Mouse (Mus musculus) heart, embryonic 13.5 days (tissue): ENCODE results near the gene Sbk1. TPM values are rescaled to one million over a fixed set of nuclear protein-coding genes. Genes with fewer than 3 reads are reported as not detected.
"Not testable (repeated sequence)": the region's sequence is repeated elsewhere in the genome, so short reads cannot be mapped to it uniquely, and the experiment has no call there.

ENCODE experiments used
- ATAC-seq: fragments of 200-750 bp; cut with Nextera tagmentation; 2 replicates; pipeline ENCODE4 v1.8.0; 2017; ENCODE audit warnings: moderate TSS enrichment; ENCODE audit not compliant: insufficient number of reproducible peaks, low FRiP score, low TSS enrichment; ENCODE audit errors: extremely low read depth
- H3K27ac ChIP-seq: fragments of 300-500 bp; sonication (generic); replicated peaks from 2 replicates; pipeline ENCODE4 v1.5.1; 2015; ENCODE audit warnings: moderate library complexity, mild to moderate bottlenecking, inconsistent platforms
- H3K27me3 ChIP-seq: fragments of 300-500 bp; sonication (generic); replicated peaks from 2 replicates; pipeline ENCODE4 v1.6.1; 2015; ENCODE audit warnings: mild to moderate bottlenecking, inconsistent platforms
- H3K36me3 ChIP-seq: fragments of 300-500 bp; sonication (generic); 2 replicates; pipeline ENCODE4 v1.6.1; 2015; ENCODE audit warnings: mild to moderate bottlenecking, inconsistent platforms
- H3K4me1 ChIP-seq: fragments of 300-500 bp; sonication (generic); 2 replicates; pipeline ENCODE4 v1.6.1; 2015; ENCODE audit warnings: inconsistent platforms
- H3K4me2 ChIP-seq: fragments of 300-500 bp; sonication (generic); 2 replicates; pipeline ENCODE4 v1.6.1; 2015; ENCODE audit warnings: inconsistent platforms, mild to moderate bottlenecking, moderate library complexity
- H3K4me3 ChIP-seq: fragments of 300-500 bp; sonication (generic); 2 replicates; pipeline ENCODE4 v1.5.1; 2015; ENCODE audit warnings: moderate library complexity, mild to moderate bottlenecking, inconsistent platforms
- H3K9ac ChIP-seq: fragments of 300-500 bp; sonication (generic); 2 replicates; pipeline ENCODE4 v1.6.1; 2015; ENCODE audit warnings: inconsistent platforms, mild to moderate bottlenecking, moderate library complexity
- H3K9me3 ChIP-seq: fragments of 300-500 bp; sonication (generic); 2 replicates; pipeline ENCODE4 v1.6.1; 2016; ENCODE audit warnings: inconsistent platforms
- WGBS: fragments of 180-500 bp; shearing (Covaris S2); methylation state at CpG from one replicate; pipeline ENCODE4 v1.1.7; 2015; ENCODE audit warnings: mixed read lengths; 5-methylcytosine and 5-hydroxymethylcytosine counted together
- polyA plus RNA-seq: library from polyadenylated mRNA; unstranded; fragments of >200 nt; fragmentation: Nextera tagmentation; extraction: Ambion mirVana; gene quantifications from 2 replicates; pipeline ENCODE4 v1.2.1, GENCODE M21; 2015

Gene Sbk1
- polyA plus RNA-seq, 1 experiment from 2014 or later = 12.7 TPM

DNA sequence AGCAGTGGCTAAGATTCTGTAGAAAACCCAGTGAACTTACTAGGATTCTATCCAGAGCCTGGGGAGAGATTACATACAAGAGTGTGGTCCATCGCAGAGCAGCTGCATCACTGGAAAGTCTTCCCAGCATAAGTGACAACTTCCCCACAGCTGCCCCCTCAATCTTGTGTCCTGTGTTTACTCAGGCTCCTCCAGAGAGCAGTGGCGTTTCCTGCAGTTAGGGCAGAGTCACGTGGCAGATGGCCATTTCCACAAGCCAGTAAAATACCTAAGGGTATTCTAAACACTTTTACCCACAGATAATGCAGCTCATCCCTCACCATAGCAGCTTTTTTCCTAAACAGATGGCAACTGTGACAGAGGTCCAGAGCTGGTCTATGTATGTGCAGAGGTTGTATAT lies 52.4 kb downstream of the Sbk1 start:
- H3K4me2 ChIP-seq = peak overlapping the region; percentile 49
- H3K4me3 ChIP-seq = peak overlapping the region; percentile 29
- H3K27ac ChIP-seq = peak overlapping the region; percentile 62
- peak overlapping the region; percentile 45 for H3K9ac ChIP-seq
- no peaks in the 10 kb centered on the region for H3K9me3 ChIP-seq
- WGBS = 17% methylated on average over 3 of the region's 3 CpGs
- no peak for ATAC-seq
- H3K27me3 ChIP-seq = peaks cover 27% of the 10 kb centered on the region
- H3K4me1 ChIP-seq = no peaks in the 10 kb centered on the region; the same call in 1 of the 2 replicates
- no peaks in the 10 kb centered on the region for H3K36me3 ChIP-seq

DNA sequence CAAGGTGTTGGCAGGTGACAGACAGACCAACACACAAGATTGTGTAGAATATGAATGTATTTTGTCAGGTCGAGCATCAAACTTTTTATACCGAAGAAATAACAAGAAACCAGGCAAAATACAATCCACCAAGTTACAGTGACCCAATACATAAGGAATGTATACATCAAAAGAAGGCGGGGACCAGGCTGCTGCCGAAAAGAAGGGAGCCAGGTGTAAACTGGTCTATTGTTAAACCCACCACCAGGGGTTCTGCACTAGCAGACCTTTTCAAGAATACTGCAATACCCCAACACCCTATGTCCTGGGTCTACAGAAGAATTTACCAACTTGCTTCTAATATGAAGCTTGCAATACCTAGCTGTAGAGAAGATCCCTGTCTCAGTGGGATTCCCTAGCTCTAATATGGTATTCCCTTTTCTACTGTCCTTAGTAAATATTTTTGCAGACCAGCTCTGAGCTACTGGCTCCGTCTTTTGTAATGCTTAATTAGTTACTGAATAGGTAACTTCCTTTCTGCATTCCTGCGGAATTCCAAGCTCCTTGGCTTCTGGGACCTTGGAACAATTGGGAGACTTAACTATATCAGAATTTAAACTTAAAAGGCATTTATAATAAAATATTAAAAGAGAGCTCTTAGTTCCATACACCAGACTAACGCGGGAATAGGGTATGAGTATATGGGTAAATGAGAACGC lies 53.3 kb downstream of the Sbk1 start:
- ATAC-seq, H3K36me3 ChIP-seq, H3K4me1 ChIP-seq, H3K4me3 ChIP-seq, H3K4me2 ChIP-seq, H3K9me3 ChIP-seq, H3K9ac ChIP-seq, H3K27ac ChIP-seq: not testable (repeated sequence)
- H3K27me3 ChIP-seq = peaks cover 27% of the 10 kb centered on the region
- WGBS = 27% methylated on average over 9 of the region's 9 CpGs

GRCm38 (mm10) chr7:126328848-126329247 lies 56.4 kb downstream of the Sbk1 start:
- not testable (repeated sequence) for H3K27ac ChIP-seq, H3K4me2 ChIP-seq, H3K4me3 ChIP-seq, H3K9ac ChIP-seq, H3K9me3 ChIP-seq, H3K36me3 ChIP-seq, ATAC-seq, H3K4me1 ChIP-seq
- H3K27me3 ChIP-seq = peaks cover 27% of the 10 kb centered on the region
- WGBS = 79% methylated on average over 5 of the region's 6 CpGs

DNA sequence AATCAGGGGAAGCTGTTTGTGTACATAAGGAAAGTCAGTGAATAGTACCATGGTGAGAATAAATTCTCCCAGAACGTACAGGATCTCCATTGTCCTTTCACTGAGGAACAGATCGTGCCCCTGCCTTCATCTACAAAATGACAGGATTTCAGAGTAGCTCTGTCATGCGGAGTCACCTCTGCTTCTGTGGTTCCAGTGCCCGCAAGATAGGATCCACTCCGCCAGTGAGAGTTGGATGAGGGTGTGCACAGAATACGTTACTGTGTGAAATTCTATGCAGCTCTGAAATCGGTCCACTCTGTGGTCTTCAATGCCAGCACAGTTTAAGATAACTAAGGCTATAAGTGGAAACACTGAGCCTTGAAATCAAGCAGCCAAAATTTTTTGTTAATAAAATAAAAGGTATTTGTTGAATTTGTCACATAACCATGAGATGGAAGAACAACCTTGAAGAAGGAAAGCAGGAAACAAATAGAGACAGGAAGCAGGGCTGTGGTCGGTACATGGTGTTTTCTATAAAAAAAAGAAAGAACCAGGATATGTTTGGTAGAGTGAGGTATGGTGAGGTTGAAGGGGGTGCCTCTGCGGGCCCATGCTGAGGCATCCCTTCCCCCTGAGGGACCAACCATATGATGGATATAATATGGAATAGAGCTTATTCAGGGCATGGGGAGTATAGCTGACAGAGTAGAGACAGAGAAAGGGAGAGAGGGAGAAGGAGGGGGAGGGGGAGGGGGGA lies 57.7 kb downstream of the Sbk1 start:
- no peaks in the 10 kb centered on the region for H3K9me3 ChIP-seq
- H3K36me3 ChIP-seq = no peaks in the 10 kb centered on the region
- H3K9ac ChIP-seq = no peak overlapping the region
- no peaks in the 10 kb centered on the region; the same call in 1 of the 2 replicates for H3K4me1 ChIP-seq
- no peak overlapping the region for H3K4me2 ChIP-seq
- H3K4me3 ChIP-seq = no peak overlapping the region
- peaks cover 19% of the 10 kb centered on the region for H3K27me3 ChIP-seq
- 71% methylated on average over 9 of the region's 9 CpGs for WGBS
- no peak overlapping the region for H3K27ac ChIP-seq
- ATAC-seq = no peak

DNA sequence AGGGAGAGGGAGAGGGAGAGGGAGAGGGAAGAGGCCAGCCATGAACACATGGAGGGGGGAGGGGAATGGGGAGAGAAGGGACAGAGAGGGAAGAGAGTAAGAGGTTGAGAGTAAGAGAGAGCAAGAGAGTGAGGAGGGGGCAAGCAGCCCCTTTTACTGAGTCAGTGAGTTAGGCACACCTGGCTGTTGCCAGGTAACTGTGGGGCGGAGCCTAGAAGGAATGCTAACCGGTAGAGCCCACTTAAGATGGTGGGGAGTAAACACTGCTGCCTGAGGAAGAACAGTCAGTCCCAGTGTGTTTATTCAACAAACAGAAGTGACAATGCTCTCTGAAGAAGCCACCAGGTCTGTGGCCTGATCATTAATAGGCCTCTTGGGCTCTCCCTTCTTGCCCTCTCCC lies 58.3 kb downstream of the Sbk1 start:
- Histone ChIP-seq H3K4me1 (no peaks in the 10 kb centered on the region), H3K4me2 (no peak overlapping the region), H3K9me3 (no peaks in the 10 kb centered on the region), H3K27ac (no peak overlapping the region), H3K36me3 (no peaks in the 10 kb centered on the region), H3K27me3 (peaks cover 13% of the 10 kb centered on the region), H3K4me3 (no peak overlapping the region), H3K9ac (no peak overlapping the region)
- 48% methylated on average over 2 of the region's 2 CpGs for WGBS
- no peak for ATAC-seq

DNA sequence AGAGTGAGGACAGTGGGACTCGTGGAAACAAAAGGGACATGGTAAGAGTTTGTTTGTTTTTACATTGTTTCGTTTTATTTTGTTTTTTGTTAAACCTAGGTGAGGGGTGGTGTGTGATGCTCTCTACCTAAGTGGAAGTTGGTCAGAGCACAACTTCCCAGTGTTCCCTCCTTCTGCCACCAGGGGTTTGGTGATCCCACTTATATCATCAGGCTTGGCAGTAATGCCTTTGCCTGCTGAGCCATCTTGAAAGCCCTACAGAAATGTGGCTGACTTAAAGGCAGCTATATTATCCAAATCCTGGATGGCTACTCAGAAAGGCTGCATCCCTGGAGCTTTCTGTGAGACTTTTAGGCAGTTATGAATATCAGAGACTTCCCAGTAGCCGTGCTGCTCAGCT lies 60.3 kb downstream of the Sbk1 start:
- 67% methylated on average over 3 of the region's 3 CpGs for WGBS
- Histone ChIP-seq H3K27me3 (no peaks in the 10 kb centered on the region), H3K9ac (no peak overlapping the region), H3K36me3 (no peaks in the 10 kb centered on the region), H3K4me1 (no peaks in the 10 kb centered on the region), H3K9me3 (no peaks in the 10 kb centered on the region), H3K27ac (no peak overlapping the region), H3K4me3 (no peak overlapping the region), H3K4me2 (no peak overlapping the region)
- ATAC-seq = no peak

DNA sequence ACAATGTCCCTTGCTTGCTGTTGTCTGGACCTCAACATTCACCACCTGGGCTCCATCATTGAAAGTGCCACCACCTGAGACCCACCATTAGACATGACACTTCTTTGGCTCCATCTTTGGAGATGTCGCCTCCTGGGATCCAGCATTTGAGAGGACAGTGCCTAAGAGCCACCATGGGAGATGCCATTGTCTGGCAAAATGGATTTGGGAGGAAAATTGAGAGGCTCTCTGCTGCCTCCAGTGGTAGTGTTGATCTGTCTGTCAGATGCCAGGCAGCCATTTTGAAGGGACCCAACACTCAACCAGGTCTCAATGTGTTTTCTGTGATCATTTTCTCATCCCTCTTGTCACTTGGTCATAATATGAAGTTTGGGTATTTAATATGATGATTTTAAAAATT lies 63.1 kb downstream of the Sbk1 start:
- Histone ChIP-seq H3K4me3 (no peak overlapping the region), H3K9ac (no peak overlapping the region), H3K4me1 (peaks cover 9% of the 10 kb centered on the region; the same call in 1 of the 2 replicates), H3K9me3 (no peaks in the 10 kb centered on the region), H3K27me3 (no peaks in the 10 kb centered on the region), H3K4me2 (no peak overlapping the region), H3K36me3 (no peaks in the 10 kb centered on the region), H3K27ac (no peak overlapping the region)
- 85% methylated on average over 1 of the region's 1 CpGs for WGBS
- ATAC-seq = no peak

DNA sequence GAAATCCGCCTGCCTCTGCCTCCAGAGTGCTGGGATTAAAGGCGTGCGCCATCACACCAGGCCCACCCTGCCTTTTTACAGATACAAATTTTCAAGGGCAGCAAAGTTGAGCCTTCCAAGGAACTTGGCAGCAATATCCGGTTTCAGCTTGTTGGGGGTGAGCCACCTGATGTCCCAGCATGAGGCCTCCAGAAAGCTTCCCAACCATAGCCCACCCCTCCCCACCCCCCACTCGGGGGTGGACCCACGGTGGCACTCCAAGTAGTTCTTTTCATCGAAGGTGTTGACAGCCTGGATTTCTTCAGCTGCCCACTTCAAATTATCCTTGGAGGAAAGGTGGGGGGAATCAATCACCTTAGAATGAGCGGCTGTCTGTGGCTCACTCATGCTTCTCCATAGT lies 66.5 kb downstream of the Sbk1 start:
- ATAC-seq = no peak
- WGBS = 76% methylated on average over 8 of the region's 8 CpGs
- Histone ChIP-seq H3K36me3 (no peaks in the 10 kb centered on the region), H3K27ac (peak overlapping the region; percentile 48; the same call in 1 of the 2 replicates), H3K4me2 (no peak overlapping the region), H3K9ac (no peak overlapping the region), H3K9me3 (no peaks in the 10 kb centered on the region), H3K4me3 (no peak overlapping the region), H3K4me1 (peaks cover 13% of the 10 kb centered on the region; the same call in 1 of the 2 replicates), H3K27me3 (no peaks in the 10 kb centered on the region)

DNA sequence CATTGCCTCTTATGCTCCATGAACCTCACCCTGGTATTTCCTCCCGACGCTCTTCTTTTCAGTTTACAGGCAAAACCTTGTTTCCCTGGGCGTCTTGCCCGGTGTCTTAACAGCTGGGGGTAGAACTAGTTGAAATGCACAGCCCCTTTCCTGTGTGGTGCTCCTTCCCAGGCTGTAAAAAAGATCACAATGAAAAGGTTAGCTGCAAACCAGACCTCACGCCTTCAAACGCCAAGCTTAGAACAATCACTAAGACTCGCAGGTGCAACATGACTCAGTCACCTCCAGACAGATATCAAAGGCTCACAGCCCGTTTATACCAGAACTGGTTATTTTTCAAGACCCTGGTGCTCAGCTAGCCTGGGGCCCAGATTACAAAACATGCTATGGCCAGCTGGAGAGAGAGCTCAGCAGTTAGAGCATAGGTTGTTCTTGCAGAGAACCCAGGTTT lies 67.1 kb downstream of the Sbk1 start:
- H3K4me1 ChIP-seq = peaks cover 13% of the 10 kb centered on the region; the same call in 1 of the 2 replicates
- H3K9ac ChIP-seq = no peak overlapping the region
- ATAC-seq = no peak
- H3K4me2 ChIP-seq = no peak overlapping the region
- H3K27me3 ChIP-seq = no peaks in the 10 kb centered on the region
- H3K4me3 ChIP-seq = no peak overlapping the region
- no peaks in the 10 kb centered on the region for H3K9me3 ChIP-seq
- peak overlapping the region; percentile 33; the same call in 1 of the 2 replicates for H3K27ac ChIP-seq
- H3K36me3 ChIP-seq = no peaks in the 10 kb centered on the region
- WGBS = 67% methylated on average over 8 of the region's 8 CpGs

- Histone ChIP-seq H3K36me3 (no peaks in the 10 kb centered on the region), H3K9ac (0 out of 2 replicates have a peak overlapping the region, but pooled peaks have one; percentile 25), H3K4me2 (no peak overlapping the region), H3K4me3 (no peak overlapping the region), H3K27me3 (no peaks in the 10 kb centered on the region), H3K9me3 (no peaks in the 10 kb centered on the region), H3K4me1 (peaks cover 13% of the 10 kb centered on the region; the same call in 1 of the 2 replicates), H3K27ac (peak overlapping the region; percentile 33; the same call in 1 of the 2 replicates)
- WGBS = 42% methylated on average over 6 of the region's 6 CpGs
- no peak for ATAC-seq
Measured at GRCm38 (mm10) chr7:126340206-126340618, 67.8 kb downstream of the Sbk1 start.

DNA sequence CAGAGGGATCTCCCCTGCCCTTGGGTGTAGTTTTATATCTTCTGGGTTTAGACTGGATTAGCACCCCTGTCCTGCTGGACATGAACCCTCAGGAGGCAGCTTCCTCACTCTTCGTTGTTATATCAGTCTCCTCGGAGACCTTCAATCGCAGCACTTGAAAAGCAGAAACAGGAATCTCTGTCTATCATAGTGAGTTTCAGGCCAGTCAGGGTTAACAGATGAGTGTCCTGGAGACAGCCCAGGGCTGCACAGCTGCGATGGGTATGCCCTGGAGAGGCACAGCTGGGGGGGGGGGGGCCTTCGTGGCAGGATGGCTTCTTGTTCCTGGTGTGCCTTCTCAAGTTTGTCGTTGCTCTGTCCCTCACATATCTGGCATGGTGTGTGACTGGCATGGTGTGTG lies 68.5 kb downstream of the Sbk1 start:
- Histone ChIP-seq H3K4me1 (peaks cover 13% of the 10 kb centered on the region; the same call in 1 of the 2 replicates), H3K9ac (0 out of 2 replicates have a peak overlapping the region, but pooled peaks have one; percentile 25), H3K4me2 (no peak overlapping the region), H3K9me3 (no peaks in the 10 kb centered on the region), H3K27me3 (no peaks in the 10 kb centered on the region), H3K36me3 (no peaks in the 10 kb centered on the region), H3K4me3 (no peak overlapping the region), H3K27ac (no peak overlapping the region; the same call in 1 of the 2 replicates)
- WGBS = 21% methylated on average over 6 of the region's 6 CpGs
- no peak for ATAC-seq
